Mouse (Mus musculus) frontal cortex, adult (tissue): ENCODE results near the gene Eva1c.

Source experiments
- ATAC-seq: cut with Nextera tagmentation; 2 replicates; pipeline ENCODE4 v1.9.2; 2017; ENCODE audit warnings: mild to moderate bottlenecking, moderate library complexity, mixed read lengths; ENCODE audit not compliant: low TSS enrichment

Eva1c gene

DNA sequence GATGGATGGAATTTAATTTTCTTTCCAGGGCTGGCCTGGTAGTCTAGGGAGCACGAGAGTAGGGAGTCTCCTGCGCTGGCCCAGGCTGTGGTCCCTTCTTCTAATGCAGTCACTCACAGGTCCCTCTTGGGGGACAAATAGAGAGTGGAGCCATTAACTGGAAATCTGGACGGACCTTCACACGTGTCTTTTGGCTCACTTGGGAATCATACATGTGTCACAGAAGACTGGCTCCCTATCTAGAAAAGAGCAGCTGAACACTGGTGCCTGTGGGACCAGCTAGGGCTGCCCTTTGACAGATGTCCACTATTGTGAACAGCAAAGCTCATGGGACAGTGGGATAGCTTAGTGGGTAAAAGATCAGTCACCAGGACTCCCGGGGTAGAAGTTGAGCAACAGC, 478 bp upstream of the Eva1c start:
- no peak for ATAC-seq

DNA sequence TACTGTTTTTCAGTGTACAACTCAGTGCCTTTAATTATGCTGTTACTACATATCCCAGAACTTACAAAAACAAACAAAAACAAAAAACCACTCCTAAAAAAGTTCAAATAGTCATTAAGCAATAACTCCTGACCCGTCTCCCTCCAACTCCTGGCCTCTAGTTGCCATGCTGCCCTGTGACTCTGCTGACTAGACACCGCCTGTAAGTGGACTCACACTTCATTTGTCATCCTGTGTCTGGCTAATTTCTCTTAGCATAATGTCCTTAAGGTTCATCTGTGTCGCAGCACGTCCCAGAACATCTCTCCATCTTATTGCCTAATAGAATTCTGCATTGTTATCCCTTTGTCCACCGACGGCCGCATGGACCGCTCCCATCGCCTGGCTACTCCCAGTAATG, 979 bp downstream of the Eva1c start:
- no peak for ATAC-seq

DNA sequence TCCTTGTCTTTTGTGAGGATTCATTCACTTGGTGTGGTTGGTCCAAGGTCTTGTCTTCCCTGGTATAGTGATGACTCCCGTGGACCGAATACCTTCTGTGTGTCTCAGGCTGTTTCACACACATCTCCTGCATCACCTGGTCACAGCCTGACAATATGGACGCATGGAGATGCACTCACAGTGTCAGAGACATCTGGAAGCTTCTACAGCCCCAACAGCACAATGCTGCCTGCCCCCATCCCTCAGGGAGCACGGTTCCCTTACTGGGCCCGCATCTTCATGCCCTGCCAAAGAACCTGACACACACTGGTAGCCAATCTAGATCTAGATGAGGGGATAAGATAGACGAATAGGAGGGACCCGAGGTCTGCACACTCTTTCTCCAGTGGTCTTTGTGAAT, 2.6 kb downstream of the Eva1c start:
- ATAC-seq = no peak

DNA sequence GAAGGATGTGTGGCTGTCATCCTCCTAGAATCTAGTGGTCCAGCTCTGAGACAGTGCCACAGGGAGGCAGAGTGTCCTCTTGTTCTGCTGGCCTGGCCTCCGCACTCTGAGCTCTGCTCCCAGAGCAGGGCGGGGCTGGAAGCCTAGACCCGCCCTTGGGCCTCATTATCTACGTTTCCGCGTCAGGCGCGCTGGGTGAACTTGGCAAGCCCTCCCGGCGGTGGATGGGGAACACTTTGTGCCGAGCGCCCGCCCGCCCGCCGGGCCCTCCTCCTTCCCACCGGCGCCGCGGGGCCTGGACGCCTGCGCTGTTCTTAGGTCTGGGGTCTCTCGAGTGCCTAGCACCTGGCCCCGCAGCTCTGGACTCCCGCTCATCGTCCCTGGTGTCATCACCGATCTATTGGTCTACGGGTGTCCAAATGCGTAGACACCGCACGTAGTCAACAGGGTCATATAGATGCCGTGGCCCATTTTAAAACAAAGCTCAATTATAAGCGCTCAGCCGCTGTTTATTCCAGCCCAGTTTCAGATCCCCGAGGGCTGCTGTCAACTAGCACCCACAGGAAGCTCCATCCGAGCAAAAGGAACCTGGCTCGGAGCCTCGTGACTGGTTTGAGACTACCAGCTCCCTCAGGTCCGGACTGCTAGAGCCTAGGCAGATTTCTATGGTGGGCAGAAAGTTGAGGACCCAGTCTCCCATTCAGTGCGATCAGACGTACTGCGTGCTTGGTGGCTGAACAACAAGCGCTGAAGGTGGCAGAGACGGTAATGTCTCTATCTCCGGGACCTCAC, 3.6 kb downstream of the Eva1c start:
- ATAC-seq = peak; percentile 64

- peak; percentile 50 for ATAC-seq
Observed at GRCm38 (mm10) chr16:90830686-90831439, 4.3 kb downstream of the Eva1c start.

GRCm38 (mm10) chr16:90831676-90832075, 5.2 kb downstream of the Eva1c start:
- no peak for ATAC-seq

DNA sequence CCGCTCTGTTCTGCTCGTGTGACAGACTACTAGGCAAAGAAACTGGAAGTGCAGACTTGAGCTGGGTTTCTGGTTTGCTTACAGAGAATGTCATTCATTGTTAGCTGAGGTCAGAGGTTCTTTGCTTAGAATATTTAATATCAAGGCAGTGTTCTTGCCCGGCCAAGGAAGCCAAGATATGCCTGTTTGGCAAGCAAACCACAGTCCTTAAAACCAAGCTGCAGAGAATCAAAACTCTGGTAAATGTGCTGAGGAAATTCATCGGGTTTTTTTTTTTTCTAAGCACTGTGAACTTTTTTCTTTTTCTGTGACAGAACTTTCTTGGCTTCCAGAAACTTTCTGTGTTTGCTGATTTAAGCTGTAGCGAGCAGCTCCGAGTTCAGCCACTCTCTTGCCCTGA, 6.0 kb downstream of the Eva1c start:
- no peak for ATAC-seq

DNA sequence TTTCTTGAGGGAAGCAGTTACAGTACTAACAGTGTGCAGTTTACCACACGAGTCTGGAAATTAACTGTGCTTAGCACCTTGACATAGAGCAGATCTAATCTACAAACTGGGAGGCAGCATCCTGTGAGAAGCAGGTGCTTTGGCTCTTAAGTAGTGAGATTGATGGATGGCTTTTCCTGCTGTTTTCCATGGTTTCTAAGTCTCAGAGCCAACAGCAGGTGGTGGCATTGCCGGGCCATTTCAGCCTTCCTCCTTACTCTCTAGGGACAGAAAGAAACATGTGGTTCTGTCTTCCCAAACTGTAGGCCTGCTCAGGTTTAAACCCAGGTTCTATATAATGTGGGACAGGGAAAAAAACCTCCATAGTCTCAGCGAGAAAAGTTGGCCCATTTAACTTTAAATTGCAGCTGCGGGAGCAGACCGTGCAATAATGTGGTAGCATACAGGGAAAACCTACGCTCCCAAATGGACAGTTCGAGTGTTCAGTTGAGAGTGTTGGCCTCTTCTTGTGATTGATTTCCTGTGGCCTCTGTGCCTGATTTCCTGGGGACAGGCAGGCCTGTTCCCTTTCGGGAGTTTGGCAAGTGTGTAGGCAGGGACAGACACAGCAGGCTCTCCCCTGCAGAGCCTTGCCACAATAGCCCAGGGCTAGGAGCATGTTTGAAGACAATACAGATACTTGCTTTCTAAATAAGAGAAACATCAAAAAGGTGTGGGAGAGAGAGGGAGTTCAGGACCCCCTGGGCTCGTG, 6.7 kb downstream of the Eva1c start:
- ATAC-seq = no peak

DNA sequence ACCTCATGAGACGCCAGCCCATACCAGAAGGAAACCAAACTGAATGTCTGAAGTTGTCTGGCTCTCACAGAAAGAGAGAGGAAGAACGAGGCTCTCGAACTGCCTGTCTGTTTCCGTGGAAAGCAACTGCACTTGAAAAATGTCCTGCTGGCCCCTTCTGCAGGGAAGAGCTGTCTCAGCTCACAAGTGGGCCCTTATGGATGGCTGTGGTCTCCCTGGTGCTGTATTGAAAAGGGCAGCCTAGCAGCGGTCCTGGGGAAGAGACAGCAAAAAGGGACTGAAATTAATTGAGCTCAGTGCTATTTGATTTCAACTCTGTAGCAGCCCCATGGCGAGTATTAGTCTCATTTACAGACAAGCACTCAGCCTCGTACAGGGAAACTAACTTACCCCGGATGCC, 10.9 kb downstream of the Eva1c start:
- no peak for ATAC-seq

DNA sequence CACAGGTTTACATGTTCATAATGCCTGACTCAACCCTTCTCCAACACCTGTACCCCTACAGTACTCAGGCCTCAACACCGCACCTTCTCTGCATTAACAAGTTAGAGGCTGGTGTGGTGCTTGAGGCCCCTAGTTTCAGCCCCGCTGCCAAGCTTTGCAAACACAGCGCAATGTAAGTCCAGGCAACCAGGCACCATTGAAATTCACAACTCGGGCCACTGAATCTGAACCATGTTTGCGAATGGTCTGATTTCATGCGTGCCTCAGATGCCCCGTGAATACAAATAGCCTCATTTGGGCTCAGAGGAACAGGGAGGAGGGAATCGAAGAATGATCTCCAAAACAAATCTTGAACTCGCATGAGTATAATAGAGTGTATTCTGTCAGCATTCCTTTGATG, 15.6 kb downstream of the Eva1c start:
- no peak for ATAC-seq

DNA sequence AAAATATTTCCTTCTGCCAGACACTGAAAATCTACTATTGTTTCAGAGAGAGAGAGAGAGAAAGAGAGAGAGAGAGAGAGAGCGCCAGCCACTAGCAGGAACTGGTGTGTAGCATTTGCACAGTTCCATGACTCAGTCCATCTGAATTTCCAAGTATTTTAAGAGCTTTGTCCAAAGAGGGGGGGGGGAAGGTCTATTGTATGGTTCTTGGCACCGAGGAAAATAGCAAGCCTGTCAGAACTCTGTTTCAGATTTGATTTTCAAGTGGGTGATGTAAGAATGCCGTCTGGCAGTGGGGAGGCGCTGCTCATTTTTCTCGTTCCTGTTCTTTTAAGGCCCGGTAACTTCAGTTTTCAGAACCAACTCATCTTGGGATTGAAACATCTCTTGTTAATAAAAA, 18.5 kb downstream of the Eva1c start:
- ATAC-seq = peak; percentile 62

DNA sequence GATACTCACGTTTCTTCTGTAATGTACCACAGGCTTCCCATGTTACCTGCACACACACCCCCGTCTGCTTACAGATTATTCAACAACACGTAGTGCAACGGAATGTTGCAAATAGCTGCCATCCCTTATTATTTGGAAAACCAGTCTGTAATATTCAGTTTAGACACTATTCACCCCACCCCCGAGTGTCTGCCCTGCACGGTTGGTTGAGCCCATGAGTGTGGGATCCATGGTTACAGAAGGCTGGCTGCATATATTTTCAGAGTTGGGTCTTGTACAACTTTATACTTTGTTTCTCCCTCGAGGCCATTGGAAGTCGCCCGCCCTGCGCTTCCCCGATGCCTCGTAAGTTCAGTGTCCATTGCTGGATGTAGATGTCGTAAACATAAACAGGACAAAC, 19.1 kb downstream of the Eva1c start:
- no peak for ATAC-seq

GRCm38 (mm10) chr16:90848697-90849096, 22.2 kb downstream of the Eva1c start:
- ATAC-seq = no peak

GRCm38 (mm10) chr16:90849262-90849661, 22.7 kb downstream of the Eva1c start:
- ATAC-seq = no peak

DNA sequence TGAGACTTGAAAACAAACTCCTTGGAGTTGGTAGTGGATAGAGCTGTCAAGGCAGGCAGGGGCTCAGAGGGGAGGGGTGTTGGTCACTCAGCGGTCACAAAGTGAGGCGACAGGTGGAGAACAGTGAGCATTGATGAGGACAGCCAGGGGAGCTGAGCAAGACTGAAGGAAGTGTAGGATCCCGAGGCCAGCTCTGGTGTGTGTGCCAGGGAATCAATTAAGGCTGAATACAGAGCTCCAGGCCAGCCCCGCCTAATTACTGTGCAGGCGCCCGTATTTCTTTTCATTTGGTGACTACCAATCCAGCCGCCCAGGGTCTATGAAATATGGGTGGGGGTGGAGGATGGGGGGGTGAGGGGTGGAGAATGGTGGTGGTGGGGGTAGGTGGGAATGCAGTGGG, 24.4 kb downstream of the Eva1c start:
- ATAC-seq = no peak

DNA sequence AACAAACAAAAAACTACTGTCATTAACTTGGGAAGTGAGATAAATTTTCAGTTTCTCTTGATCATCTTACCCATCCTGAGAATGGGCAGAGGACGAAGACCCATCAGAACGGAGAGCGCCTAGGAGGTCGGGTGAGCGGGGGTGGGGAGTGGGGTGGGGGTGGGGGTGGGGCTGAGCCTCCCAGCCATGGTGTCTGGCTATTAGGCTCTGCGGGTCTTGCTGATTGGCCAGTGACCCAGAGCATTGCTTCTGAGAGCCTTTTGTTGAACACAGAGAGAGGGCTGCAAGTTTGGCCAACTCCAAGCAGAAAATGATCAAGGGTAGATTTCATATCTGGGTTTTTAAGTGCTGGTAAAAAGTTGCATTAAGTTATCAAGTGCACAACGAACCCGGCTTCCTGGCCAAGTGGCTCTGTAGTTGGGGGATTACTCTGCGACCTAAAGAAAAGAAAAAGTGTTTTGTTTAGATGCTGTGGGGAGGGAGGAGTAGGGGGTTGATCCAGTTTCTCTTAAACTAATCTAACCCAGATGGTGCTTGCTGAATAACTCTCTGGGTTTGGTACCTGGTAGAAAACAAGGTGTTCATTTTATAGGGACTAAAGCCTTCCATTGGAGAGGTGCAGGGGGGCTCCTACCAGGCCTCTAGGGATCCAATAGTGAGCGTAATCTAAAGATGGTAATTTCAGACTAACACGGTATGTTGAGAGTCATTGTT, 25.3 kb downstream of the Eva1c start:
- ATAC-seq = no peak

GRCm38 (mm10) chr16:90856552-90857200, 30.2 kb downstream of the Eva1c start:
- ATAC-seq = no peak

DNA sequence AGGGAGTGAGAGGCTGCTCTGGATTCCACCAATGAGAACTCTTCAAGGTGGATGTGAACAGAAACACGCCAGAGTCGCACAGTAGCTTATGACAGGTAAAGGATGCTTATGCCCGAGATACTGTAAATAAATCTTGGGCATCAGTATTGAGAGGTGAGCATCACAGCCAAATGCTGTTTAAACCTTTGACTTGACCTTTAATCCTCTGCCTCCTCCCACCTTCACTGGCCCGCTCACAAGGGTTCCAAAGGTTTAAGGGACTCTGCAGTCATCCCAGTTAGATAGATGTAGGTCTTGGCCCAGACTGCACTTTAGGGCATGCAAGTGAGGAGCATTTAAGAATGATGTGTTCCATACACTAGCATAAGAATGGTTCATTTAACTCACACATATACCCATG, 31.7 kb downstream of the Eva1c start:
- ATAC-seq = no peak

DNA sequence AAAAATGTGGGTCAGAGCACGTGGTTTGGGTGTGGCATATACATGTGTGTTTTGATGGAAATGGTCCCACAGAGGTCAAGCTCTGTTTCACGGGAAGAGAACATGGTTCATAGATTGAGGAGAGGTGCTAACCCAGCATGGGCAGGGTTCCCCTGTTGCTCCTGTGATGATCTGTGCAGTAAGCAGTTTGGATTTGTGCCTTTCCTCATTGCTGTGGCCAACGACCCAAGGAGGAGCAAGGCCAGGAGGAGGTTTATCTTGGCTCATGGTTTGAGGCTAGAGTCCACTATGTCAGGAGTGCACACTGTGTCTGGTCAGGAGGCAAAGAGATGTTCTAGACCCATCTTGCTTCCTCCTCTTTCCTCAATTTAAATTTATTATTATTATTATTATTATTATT, 36.5 kb downstream of the Eva1c start:
- ATAC-seq = no peak

GRCm38 (mm10) chr16:90863468-90864046, 37.0 kb downstream of the Eva1c start:
- no peak for ATAC-seq

DNA sequence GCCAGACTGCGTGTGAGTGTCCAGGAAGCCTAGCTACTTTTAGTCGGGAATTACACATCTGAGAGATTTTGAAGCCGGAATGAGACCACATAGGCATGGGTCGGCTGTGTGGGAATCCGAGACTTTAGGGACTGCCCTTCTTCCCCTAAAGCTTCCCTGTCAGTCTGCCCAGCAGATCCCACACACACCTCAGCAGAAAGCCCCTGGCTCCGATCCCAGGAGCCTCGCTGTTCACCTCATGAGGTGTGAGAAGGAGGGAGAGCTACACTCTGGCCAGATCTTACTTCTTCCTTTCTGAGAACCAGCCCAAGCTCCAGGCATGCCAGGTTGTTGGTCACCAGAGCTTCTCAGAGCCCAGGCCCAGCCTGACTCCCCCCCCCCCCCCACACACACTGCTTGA, 38.2 kb downstream of the Eva1c start:
- ATAC-seq = peak; percentile 41; the same call in 1 of the 2 replicates
